Mouse (Mus musculus) CH12.LX (cell line): ENCODE results near the gene Mettl2. TPM values are rescaled to one million over a fixed set of nuclear protein-coding genes. Genes with fewer than 3 reads are reported as not detected.
"Not testable (repeated sequence)": the region's sequence is repeated elsewhere in the genome, so short reads cannot be mapped to it uniquely, and the experiment has no call there.

Experiments used
- DNase-seq: peaks from one replicate; pipeline ENCODE4 v3.0.0-alpha.2; 2013; ENCODE audit errors: extremely low read depth
- H3K27ac ChIP-seq: 2 replicates; pipeline ENCODE4 v1.5.1; 2012; ENCODE audit warnings: low read depth, mild to moderate bottlenecking, control low read depth, moderate library complexity; ENCODE audit not compliant: insufficient read depth
- H3K27me3 ChIP-seq: replicated peaks from 2 replicates; pipeline ENCODE3; 2012; ENCODE audit warnings: inconsistent platforms
- H3K36me3 ChIP-seq, 2 experiments: replicated peaks in 1 of 2; 2 replicates each; pipeline versions ENCODE3 to v1.6.1; 2012; ENCODE audit warnings: inconsistent platforms in 1 of 2, low read length in 1 of 2, mild to moderate bottlenecking in 1 of 2, mixed read lengths in 1 of 2, moderate library complexity in 1 of 2; ENCODE audit not compliant: control insufficient read depth in 1 of 2, insufficient read depth in 1 of 2
- H3K4me1 ChIP-seq, 2 experiments: 2 replicates each; pipeline ENCODE4 v1.6.1; 2012; ENCODE audit warnings: inconsistent platforms in 1 of 2, moderate library complexity in 1 of 2; ENCODE audit not compliant: insufficient read depth in 2 of 2, control insufficient read depth in 1 of 2
- H3K4me2 ChIP-seq: 2 replicates; pipeline ENCODE4 v1.6.1; 2012; ENCODE audit warnings: low read depth, mild to moderate bottlenecking, control low read depth; ENCODE audit not compliant: poor library complexity, insufficient read depth, severe bottlenecking
- H3K4me3 ChIP-seq, 3 experiments: fragments of 150-350 bp in 1 of 3; sonication (generic) in 1 of 3; replicated peaks in 1 of 3; 2 replicates each; pipeline versions ENCODE3 to v1.5.1; 2011 to 2012; ENCODE audit warnings: low read depth in 2 of 3, low read length in 2 of 3, mild to moderate bottlenecking in 2 of 3, moderate library complexity in 2 of 3, control low read depth in 1 of 3, improper control_type of control experiment in 1 of 3, inconsistent platforms in 1 of 3, mixed read lengths in 1 of 3; ENCODE audit not compliant: poor library complexity in 1 of 3
- H3K79me2 ChIP-seq: replicated peaks from 2 replicates; pipeline ENCODE4 v1.6.1; 2012; ENCODE audit warnings: mild to moderate bottlenecking, moderate library complexity; ENCODE audit not compliant: control insufficient read depth, poor library complexity, insufficient read depth, severe bottlenecking; ENCODE audit errors: extremely low read depth
- H3K9ac ChIP-seq: 2 replicates; pipeline ENCODE4 v1.6.1; 2012; ENCODE audit warnings: low read depth, mild to moderate bottlenecking, control low read depth, moderate library complexity; ENCODE audit not compliant: insufficient read depth
- H3K9me3 ChIP-seq: replicated peaks from 2 replicates; pipeline ENCODE3; 2012; ENCODE audit warnings: low read length, inconsistent platforms, mixed read lengths
- CHD2 ChIP-seq: IDR thresholded peaks from 2 replicates; pipeline ENCODE4 v1.6.1; 2011; ENCODE audit warnings: low read length, improper control_type of control experiment
- EP300 ChIP-seq: IDR thresholded peaks from 2 replicates; pipeline ENCODE4 v1.6.1; 2011; ENCODE audit warnings: low read length, improper control_type of control experiment
- HCFC1 ChIP-seq: IDR thresholded peaks from 2 replicates; pipeline ENCODE4 v1.6.1; 2012; ENCODE audit warnings: low read depth, mild to moderate bottlenecking, inconsistent platforms, low read length, improper control_type of control experiment
- JUN ChIP-seq: IDR thresholded peaks from 2 replicates; pipeline ENCODE4 v1.6.1; 2011; ENCODE audit warnings: low read depth, mild to moderate bottlenecking, low read length, improper control_type of control experiment, moderate library complexity; ENCODE audit not compliant: insufficient read depth
- MAZ ChIP-seq: IDR thresholded peaks from 2 replicates; pipeline ENCODE4 v1.6.1; 2012; ENCODE audit warnings: low read depth, mild to moderate bottlenecking, inconsistent platforms, low read length, improper control_type of control experiment, moderate library complexity
- NELFE ChIP-seq: IDR thresholded peaks from 2 replicates; pipeline ENCODE4 v1.6.1; 2011; ENCODE audit warnings: low read depth, low read length, improper control_type of control experiment
- PAX5 ChIP-seq: IDR thresholded peaks from 2 replicates; pipeline ENCODE4 v1.6.1; 2012; ENCODE audit warnings: low read length, inconsistent platforms, mixed read lengths
- TBP ChIP-seq: conservative IDR thresholded peaks from 2 replicates; pipeline ENCODE4 v1.6.1; 2011; ENCODE audit warnings: low read depth, low read length, improper control_type of control experiment
- TCF12 ChIP-seq: IDR thresholded peaks from 2 replicates; pipeline ENCODE4 v1.6.1; 2014; ENCODE audit warnings: low read depth, mild to moderate bottlenecking, inconsistent platforms, low read length, improper control_type of control experiment
- USF1 ChIP-seq: IDR thresholded peaks from 2 replicates; pipeline ENCODE4 v1.6.1; 2014; ENCODE audit warnings: low read depth, mild to moderate bottlenecking, inconsistent platforms, low read length, improper control_type of control experiment
- USF2 ChIP-seq: conservative IDR thresholded peaks from 2 replicates; pipeline ENCODE4 v1.6.1; 2011; ENCODE audit warnings: low read depth, low read length, improper control_type of control experiment
- ZKSCAN1 ChIP-seq: IDR thresholded peaks from 2 replicates; pipeline ENCODE4 v1.6.1; 2012; ENCODE audit warnings: low read depth, inconsistent platforms, low read length, improper control_type of control experiment, borderline replicate concordance
- ZMIZ1 ChIP-seq: IDR thresholded peaks from 2 replicates; pipeline ENCODE4 v1.6.1; 2012; ENCODE audit warnings: low read depth, mild to moderate bottlenecking, inconsistent platforms, low read length, improper control_type of control experiment
- dilution Hi-C: fragments of 300-500 bp; cut with MboI; formaldehyde crosslinking; loops from 2 replicates; pipeline ENCODE4 v1.14.3; 2020; ENCODE audit warnings: low sequenced_read_pairs; ENCODE audit not compliant: extremely low pct_unique_long_range_greater_than_20kb, extremely low pct_ligation_motif_present
- in situ Hi-C: fragments of 300-500 bp; cut with MboI; formaldehyde crosslinking; loops from 3 replicates; pipeline ENCODE4 v1.14.3; 2019; ENCODE audit warnings: low sequenced_read_pairs, low pct_ligation_motif_present, low pct_unique_long_range_greater_than_20kb, mixed read lengths
- polyA plus RNA-seq: library from polyadenylated mRNA; unstranded; fragments of >175 nt; gene quantifications from 2 replicates; pipeline ENCODE4 v1.2.1, GENCODE M21; 2012; ENCODE audit warnings: low read depth; ENCODE audit not compliant: insufficient read length
- total RNA-seq, 2 experiments: library from RNA; depleted of rRNA; stranded (reverse); fragments of 300-350 nt in 1 of 2; fragments of >200 nt in 1 of 2; gene quantifications; 2 replicates each; pipeline ENCODE4 v1.2.3; 2012 to 2014

Gene Mettl2
- total and polyA plus RNA-seq, 3 experiments: 58.4 to 112 (median 102) TPM

DNA sequence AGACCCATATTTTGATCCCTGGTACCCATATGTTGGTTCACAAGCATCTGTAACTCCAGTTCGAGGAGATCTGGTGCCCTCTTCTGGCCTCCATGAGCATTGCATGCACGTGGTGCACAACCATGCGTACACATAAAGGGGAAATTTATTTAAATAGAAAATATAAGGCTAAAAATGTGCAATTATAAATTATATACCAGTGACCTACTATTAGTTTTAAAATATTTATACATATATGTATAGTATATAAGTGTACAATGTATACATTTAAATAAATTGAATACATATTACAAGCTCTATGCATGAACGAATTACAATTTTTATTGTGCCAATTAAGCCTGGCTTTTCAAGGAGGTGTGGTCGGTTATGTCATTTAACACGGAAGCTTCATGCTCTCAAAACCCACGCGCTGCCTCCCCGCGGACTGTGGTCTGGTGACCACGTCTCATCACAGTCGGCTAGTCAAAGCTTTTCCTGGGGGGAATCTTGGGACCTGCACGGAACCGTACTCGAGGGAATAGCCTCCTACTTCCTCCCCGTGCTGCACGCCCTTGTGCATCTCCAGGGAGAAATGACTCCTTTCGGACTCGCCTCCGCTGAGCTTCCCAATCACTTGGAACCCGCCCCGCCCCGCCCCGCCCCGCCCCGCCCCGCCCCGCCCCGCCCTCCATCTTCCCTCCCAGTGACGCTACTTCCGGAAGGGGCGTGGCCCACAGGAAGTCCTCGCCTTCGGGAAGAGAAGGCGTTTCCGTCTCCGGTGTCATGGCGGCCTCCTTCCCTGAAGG is at the start of gene Mettl2 (continued):
- no peak; the same call in 1 of the 2 replicates for TF ChIP-seq USF1

GRCm38 (mm10) chr11:105112448-105112847 is 13.8 kb upstream of the Mettl2 start:
- H3K27me3 ChIP-seq, H3K79me2 ChIP-seq, H3K36me3 ChIP-seq, DNase-seq, H3K27ac ChIP-seq, H3K9ac ChIP-seq, dilution Hi-C loops, H3K9me3 ChIP-seq, in situ Hi-C loops, H3K4me3 ChIP-seq, H3K4me2 ChIP-seq, H3K4me1 ChIP-seq: not testable (repeated sequence)

- Histone ChIP-seq H3K79me2 (no peaks in the 10 kb centered on the region), H3K4me3 (no peak overlapping the region), H3K4me1 (peaks cover 0 to 15% of the 10 kb centered on the region in 2 experiments; a peak in 2 of 4 replicates), H3K36me3 (no peaks in the 10 kb centered on the region), H3K9ac (no peak overlapping the region), H3K27ac (no peak overlapping the region), H3K4me2 (no peak overlapping the region), H3K9me3 (no peaks in the 10 kb centered on the region), H3K27me3 (no peaks in the 10 kb centered on the region)
- in situ Hi-C loops: no loop called here
- no peak for TF ChIP-seq USF2
- TF ChIP-seq CHD2: no peak
- TF ChIP-seq EP300: no peak
- no peak for TF ChIP-seq MAZ
- TF ChIP-seq ZMIZ1: no peak
- TF ChIP-seq ZKSCAN1: no peak
- no peak for TF ChIP-seq HCFC1
- no peak for TF ChIP-seq PAX5
- no peak for TF ChIP-seq TBP
- no peak for TF ChIP-seq JUN
- no peak for TF ChIP-seq TCF12
- no peak for TF ChIP-seq USF1
- TF ChIP-seq NELFE: no peak
- no peak for DNase-seq
- dilution Hi-C loops: no loop called here
Observed at GRCm38 (mm10) chr11:105117814-105118213, 8.4 kb upstream of the Mettl2 start.
